Mouse (Mus musculus) lung, postnatal 0 days (tissue): ENCODE results near the gene Gm6460. TPM values are rescaled to one million over a fixed set of nuclear protein-coding genes. Genes with fewer than 3 reads are reported as not detected.
"Not testable (repeated sequence)": the region's sequence is repeated elsewhere in the genome, so short reads cannot be mapped to it uniquely, and the experiment has no call there.

Experiments
- ATAC-seq: fragments of 200-750 bp; cut with Nextera tagmentation; 2 replicates; pipeline ENCODE4 v1.8.0; 2017; ENCODE audit warnings: moderate library complexity
- DNase-seq: peaks from one replicate; pipeline ENCODE4 v3.0.0-alpha.2; 2016; ENCODE audit warnings: low spot score
- H3K27ac ChIP-seq: fragments of 300-500 bp; sonication (generic); 2 replicates; pipeline ENCODE4 v1.5.1; 2014; ENCODE audit warnings: antibody characterized with exemption, mild to moderate bottlenecking, low read length, mixed read lengths
- H3K27me3 ChIP-seq: fragments of 300-500 bp; sonication (generic); replicated peaks from 2 replicates; pipeline ENCODE4 v1.6.1; 2014; ENCODE audit warnings: low read length, mixed read lengths; ENCODE audit not compliant: insufficient read depth
- H3K36me3 ChIP-seq: fragments of 300-500 bp; sonication (generic); 2 replicates; pipeline ENCODE4 v1.6.1; 2014; ENCODE audit warnings: low read length, mixed read lengths; ENCODE audit not compliant: insufficient read depth
- H3K4me1 ChIP-seq: fragments of 300-500 bp; sonication (generic); 2 replicates; pipeline ENCODE4 v1.6.1; 2014; ENCODE audit warnings: antibody characterized with exemption, low read depth, low read length, mixed read lengths; ENCODE audit not compliant: insufficient read depth
- H3K4me2 ChIP-seq: fragments of 300-500 bp; sonication (generic); replicated peaks from 2 replicates; pipeline ENCODE4 v1.6.1; 2014; ENCODE audit warnings: low read depth, mild to moderate bottlenecking, low read length, moderate library complexity, mixed read lengths
- H3K4me3 ChIP-seq: fragments of 300-500 bp; sonication (generic); 2 replicates; pipeline ENCODE4 v1.5.1; 2014; ENCODE audit warnings: low read depth, low read length
- H3K9ac ChIP-seq: fragments of 300-500 bp; sonication (generic); replicated peaks from 2 replicates; pipeline ENCODE4 v1.6.1; 2014; ENCODE audit warnings: low read depth, mild to moderate bottlenecking
- H3K9me3 ChIP-seq: fragments of 300-500 bp; sonication (generic); 2 replicates; pipeline ENCODE4 v1.6.1; 2016; ENCODE audit warnings: low read length, mixed read lengths
- WGBS: fragments of 180-500 bp; shearing (Covaris S2); extraction: QIAGEN DNeasy Blood & Tissue Kit; methylation state at CpG from one replicate; pipeline ENCODE4 v1.1.7; 2014; 5-methylcytosine and 5-hydroxymethylcytosine counted together
- polyA plus RNA-seq: library from polyadenylated mRNA; unstranded; fragments of >200 nt; fragmentation: Nextera tagmentation; extraction: Ambion mirVana; gene quantifications from 2 replicates; pipeline ENCODE4 v1.2.1, GENCODE M21; 2015

The Gm6460 gene
- not detected in 2 replicates for polyA plus RNA-seq

DNA sequence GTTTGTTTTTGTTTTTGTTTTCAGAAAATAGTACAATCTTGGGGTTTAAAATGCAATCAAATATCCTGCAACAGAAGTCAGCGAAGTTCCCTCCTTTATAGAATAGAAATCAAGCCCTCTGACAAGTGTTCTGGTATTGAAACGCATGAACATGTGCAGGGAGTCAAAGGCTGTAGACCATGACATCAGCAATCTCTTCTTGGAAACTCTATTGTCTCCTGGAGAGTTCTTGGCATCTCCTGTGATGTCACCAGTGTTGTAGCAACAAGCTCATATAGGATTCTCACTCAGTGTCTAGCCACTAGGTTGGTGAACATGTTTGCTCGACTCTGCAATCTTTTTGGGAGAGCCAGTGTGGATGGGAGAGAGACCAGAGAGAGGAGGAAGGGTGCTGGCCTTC lies at the start of gene Gm6460:
Gene Gm6460 (plus strand): TSS at position 301 of the 400 bp plus-strand sequence.
- H3K9me3 ChIP-seq, H3K4me1 ChIP-seq, H3K4me3 ChIP-seq, ATAC-seq, H3K4me2 ChIP-seq, H3K9ac ChIP-seq, H3K36me3 ChIP-seq, H3K27ac ChIP-seq, H3K27me3 ChIP-seq, DNase-seq: not testable (repeated sequence)
- WGBS = no CpG with 5 or more reads among the region's 3 CpGs

Other genes starting within 250 kb of the Gm6460 start
- gene Gm8897, start 178.5 kb upstream of the Gm6460 start, polyA plus RNA-seq = not detected in 2 replicates
- not detected in 2 replicates for gene Gm8906, start 92.2 kb upstream of the Gm6460 start, polyA plus RNA-seq
- gene Gm8922, start 87.0 kb downstream of the Gm6460 start, polyA plus RNA-seq = not detected in 2 replicates
- not detected in 2 replicates for gene Gm8926, start 175.6 kb downstream of the Gm6460 start, polyA plus RNA-seq